Mouse (Mus musculus) left cerebral cortex, adult 9 months (tissue): Measurements from ENCODE around the gene Tanc1.

Source experiments
- DNase-seq, 2 experiments: peaks; one replicate each; pipeline ENCODE4 v3.0.0; 2022; ENCODE audit warnings: low spot score in 2 of 2

The Tanc1 gene

DNA sequence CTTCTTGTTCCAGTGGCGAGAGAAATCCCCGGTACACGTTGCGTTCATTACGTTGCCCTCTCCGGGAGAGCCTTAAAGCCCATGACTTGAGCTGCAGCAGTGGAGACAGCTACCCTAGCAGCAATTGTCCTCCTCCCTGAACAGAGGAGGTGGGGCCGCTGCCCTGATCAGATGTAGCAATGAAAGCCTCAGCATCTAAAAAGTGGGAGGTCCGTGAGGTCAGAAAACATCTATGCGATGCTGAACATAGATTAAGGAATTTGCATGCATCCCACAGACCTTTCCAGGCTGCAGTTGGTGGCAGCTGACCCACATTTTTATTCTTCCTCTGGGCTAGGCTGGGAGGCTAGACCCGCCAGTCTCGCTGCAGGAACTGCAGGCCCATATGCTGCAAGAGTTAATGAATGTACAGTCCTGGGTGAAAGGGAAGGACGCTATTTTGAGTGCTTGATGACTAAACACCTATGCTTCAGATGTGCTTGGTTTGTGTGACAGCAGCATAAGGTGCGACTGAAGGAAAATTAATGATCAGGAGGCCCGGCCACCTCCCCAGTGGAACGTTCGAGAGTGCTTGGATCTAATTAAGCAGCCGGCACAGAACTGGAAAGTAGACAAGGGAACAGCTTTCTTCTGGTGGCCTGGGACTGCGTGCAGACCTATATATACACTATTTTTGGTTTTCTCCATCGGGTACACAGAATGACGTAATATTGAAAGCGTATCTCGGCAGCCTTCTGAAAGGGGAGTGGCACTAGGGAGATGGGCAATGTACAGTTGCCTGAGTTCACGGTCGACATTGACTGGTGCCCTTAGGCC, 107.0 kb downstream of the Tanc1 start:
- DNase-seq: no peak

- DNase-seq: no peak
Measured at GRCm38 (mm10) chr2:59719831-59720230, 108.0 kb downstream of the Tanc1 start.

DNA sequence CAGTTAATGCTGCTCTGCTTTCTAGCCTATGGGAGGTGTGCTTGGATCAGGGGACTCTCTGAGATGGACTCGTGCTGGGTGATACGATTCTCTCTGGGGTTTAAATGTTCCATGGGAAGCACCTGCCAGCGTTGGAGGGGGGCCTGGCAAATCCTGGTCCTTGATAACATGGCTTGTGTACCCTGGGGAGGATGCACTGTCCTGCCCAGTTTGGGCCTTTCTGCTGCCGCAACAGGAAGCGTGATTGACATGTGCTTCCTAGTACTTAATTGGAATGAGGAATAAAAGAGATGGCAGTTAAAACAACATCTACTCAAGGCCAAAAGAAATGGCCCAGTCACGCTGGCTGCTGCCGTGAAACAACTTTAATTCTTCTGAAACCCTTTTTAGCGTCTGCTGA, 109.3 kb downstream of the Tanc1 start:
- no peak for DNase-seq

DNA sequence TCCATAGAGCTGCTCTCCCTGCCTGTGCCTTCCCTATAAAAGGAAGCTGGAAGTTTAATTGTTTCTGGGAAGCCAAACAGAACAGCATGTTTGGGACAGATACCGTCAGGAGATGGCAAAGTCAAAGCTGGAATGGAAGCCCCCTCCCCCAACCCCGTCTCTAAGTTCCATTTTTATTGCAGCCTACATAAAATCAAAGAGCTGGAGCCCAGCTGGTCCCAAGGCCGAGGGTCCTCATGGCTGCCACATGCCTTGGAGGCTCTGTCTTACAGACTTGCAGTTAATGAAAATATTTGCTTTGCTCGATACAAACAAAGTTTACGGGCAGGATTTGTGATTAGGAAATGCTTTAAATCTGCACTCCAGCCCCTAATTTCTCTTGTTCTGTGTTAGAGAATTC, 109.9 kb downstream of the Tanc1 start:
- no peak for DNase-seq

- no peak for DNase-seq
Measured at GRCm38 (mm10) chr2:59723311-59723710, 111.5 kb downstream of the Tanc1 start.

DNA sequence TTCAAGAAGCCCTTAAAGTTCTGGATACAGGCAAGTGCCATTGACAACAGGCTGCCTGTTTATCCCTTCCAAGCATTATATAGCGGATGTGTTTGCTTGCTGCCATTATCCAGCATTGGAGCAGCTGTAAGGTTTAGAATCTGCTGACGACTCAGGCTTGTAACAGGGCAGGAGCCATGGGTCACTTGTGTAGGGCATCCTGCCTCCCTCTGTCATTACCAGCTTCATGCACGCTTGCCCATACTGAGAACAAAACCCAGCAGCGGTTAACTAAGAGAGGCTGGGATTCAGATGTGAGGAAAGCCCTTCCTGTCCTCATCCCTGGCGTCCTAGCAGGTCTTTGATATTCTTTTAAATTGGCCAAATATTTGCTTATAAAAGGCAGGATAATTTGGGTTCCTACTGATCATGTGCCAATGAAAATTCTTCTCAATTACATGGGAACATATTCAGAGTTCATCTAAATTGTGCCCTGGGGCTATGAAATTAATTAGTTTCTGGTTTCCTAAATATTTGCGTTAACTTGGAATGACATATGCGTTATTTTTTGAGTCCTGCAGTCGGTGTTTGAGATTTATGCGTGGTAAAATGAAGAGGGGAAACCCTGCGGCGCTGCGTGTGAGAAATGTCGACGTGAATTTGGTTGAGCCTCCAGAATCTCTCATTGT, 113.8 kb downstream of the Tanc1 start:
- DNase-seq: no peak

DNA sequence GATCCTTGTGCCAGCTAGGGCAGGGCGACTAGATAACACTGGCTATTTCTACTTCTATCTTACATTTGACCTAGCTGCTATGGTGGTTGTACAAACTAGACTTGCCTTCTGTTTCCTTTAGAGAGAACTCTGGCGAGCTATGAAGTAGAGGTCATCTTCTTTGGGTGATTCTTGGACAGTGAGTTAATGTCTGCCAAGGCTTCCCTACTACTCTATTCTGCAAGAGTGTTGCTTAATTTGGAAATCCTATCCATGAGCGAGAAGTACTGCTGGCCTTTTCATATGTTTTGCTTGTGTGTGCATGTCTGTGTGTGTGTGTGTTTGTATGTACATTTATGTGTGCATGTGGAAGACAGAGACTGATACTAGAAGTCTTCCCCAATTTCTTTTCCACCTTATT, 120.0 kb downstream of the Tanc1 start:
- no peak for DNase-seq

GRCm38 (mm10) chr2:59733410-59733809, 121.6 kb downstream of the Tanc1 start:
- no peak for DNase-seq

DNA sequence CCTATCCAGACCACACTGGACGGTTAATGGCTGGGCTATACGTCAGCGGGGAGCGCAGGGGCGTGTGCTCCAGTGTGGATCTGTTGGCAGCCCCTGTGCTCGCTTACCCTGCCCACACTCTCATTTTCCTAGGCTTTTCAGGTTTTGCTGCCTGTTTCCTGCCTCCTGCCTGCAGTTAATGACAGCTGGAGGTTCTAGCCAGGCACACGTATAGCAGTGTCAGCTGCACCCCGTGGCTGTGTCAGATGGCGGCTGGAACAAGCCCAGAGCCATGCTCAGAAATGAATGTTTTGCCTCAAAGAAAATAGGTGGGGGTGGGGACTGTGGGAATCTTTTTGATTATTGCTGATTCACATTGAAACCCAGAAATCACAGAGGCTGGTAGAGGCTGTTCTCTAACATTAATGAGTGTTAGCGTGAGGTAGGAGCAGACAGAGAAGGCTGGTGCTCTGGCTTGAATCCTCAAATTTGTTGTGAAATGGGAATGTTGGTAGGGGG, 124.6 kb downstream of the Tanc1 start:
- DNase-seq: no peak

- no peak for DNase-seq
Measured at GRCm38 (mm10) chr2:59737368-59737767, 125.5 kb downstream of the Tanc1 start.

GRCm38 (mm10) chr2:59738356-59738755, 126.5 kb downstream of the Tanc1 start:
- no peak for DNase-seq

GRCm38 (mm10) chr2:59739036-59739435, 127.2 kb downstream of the Tanc1 start:
- DNase-seq: no peak

- DNase-seq: no peak
Measured at GRCm38 (mm10) chr2:59742500-59743116, 130.8 kb downstream of the Tanc1 start.

- peak in 1 of 2 experiments; percentile 64 for DNase-seq
Measured at GRCm38 (mm10) chr2:59745428-59745827, 133.6 kb downstream of the Tanc1 start.

GRCm38 (mm10) chr2:59746070-59746469, 134.2 kb downstream of the Tanc1 start:
- DNase-seq: no peak

DNA sequence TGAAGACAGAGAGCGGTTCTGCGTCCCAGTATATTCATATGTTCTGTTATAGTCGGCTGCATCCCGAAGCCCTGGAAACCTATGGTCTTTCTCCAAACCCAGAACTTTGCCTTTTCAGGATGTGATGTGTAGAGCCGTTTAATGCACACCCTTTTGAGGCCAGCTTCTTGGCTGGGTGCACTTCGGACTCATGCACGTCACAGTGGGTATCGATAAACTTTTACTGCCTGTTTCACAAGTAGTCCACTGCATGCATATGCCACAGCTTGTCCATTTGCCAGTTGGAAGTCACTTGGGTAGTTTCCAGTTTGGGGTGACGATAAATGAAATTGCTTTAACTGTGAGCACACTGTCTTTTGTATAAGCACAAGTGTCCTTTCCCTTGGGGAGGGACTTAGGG, 135.9 kb downstream of the Tanc1 start:
- DNase-seq: no peak

GRCm38 (mm10) chr2:59749371-59749770, 137.5 kb downstream of the Tanc1 start:
- DNase-seq: no peak

DNA sequence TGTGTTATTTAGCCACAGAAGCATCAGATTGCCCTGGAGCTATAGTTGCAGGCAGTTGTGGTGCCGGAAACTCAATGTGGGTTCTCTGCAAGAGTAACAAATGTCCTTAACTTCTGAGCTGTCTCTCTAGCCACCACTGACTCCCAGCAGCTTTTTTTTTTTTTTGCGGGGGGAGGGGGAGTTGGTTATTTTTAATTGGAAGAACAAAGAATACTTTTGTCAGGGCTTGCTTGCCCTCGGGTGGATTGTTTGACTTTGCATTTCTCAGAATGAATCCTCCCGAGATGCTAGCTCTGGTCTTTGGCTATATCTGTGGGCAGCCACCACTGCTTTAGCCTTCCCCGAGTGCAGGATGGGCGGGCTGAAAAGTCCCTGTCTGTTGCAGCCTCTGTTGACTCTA, 139.3 kb downstream of the Tanc1 start:
- no peak for DNase-seq

GRCm38 (mm10) chr2:59752148-59752547, 140.3 kb downstream of the Tanc1 start:
- no peak for DNase-seq

- no peak for DNase-seq
Measured at GRCm38 (mm10) chr2:59752766-59753165, 140.9 kb downstream of the Tanc1 start.

DNA sequence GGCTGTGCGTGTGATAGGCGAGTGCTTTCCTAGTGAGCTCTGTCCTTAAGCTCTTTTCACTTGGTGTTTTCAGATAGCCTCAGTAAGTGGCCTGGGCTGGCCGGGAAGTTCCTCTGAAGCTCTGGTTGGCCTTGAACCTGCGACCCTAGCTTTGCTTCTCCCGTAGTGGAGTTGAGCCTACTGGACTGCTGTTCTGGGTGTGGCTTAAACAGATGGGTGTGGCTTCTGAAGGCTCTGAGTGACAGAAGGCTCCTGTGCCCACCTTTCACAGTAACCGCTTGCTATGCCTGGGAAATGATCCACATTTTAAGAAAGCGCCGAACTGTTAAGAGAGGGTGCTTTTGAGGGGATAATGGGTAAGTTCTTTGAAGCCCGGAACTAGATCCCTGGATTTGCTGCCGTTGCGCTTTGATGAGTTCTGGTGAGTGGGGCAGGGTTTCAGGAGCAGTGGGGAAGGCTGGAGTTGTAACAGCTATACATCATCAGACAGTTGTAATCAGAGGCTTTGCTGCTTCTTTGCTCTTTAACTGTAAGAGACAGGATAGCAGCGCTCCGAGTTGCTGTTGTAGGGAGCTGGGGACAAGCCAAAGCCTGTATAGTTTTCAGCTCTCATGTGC, 144.4 kb downstream of the Tanc1 start:
- no peak for DNase-seq

GRCm38 (mm10) chr2:59757015-59757414, 145.2 kb downstream of the Tanc1 start:
- peak in 1 of 2 experiments; percentile 13 for DNase-seq
